Mouse (Mus musculus): ENCODE data around the gene Gm28048. TPM values are rescaled to one million over a fixed set of nuclear protein-coding genes. Genes with fewer than 3 reads are reported as not detected.

The Gm28048 gene
- total and polyA plus RNA-seq, 2 experiments from 2014 or later = 3.4 TPM; not detected in 1

DNA sequence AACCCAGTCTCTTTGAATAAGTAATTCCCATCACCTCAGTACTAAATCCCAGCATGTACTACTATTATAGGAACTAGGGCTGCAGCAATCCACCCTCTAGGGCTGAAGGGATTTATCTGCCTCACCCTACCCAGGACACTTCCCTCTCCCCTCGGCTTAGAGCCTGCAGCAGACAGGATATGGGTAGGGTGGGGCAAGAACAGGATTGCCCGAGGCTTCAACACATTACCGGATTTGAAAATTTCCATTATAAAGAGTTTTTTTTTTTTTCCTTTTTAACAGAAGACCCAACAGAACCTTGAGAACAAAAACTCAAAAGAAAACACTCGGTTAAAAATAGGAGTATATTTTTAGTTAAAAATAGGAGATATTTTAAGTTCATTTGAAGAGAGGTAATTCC is 130.5 kb downstream of the Gm28048 start:
- H3K4me3 ChIP-seq (ENCODE audit: low read length) = no peak overlapping the region
- no peak overlapping the region for H3K4me2 ChIP-seq (ENCODE audit: low read depth, low read length)
- H3K9me3 ChIP-seq (ENCODE audit: low read length) = no peaks in the 10 kb centered on the region
- 59% methylated on average over 4 of the region's 4 CpGs for WGBS
- H3K27ac ChIP-seq = no peak overlapping the region
- DNase-seq (ENCODE audit: low spot score) (no peak), ATAC-seq (no peak)
- H3K9ac ChIP-seq (replicated peaks; ENCODE audit: low read length) = no peak overlapping the region
- peaks cover 7% of the 10 kb centered on the region; the same call in 1 of the 2 replicates for H3K4me1 ChIP-seq (ENCODE audit: insufficient read depth, low read length)
- no peak for TF ChIP-seq CTCF (IDR thresholded peaks at IDR 0.05; ENCODE audit: low read depth)
- H3K27me3 ChIP-seq (ENCODE audit: insufficient read depth, low read length) = no peaks in the 10 kb centered on the region
- no peaks in the 10 kb centered on the region for H3K36me3 ChIP-seq (ENCODE audit: insufficient read depth, low read length)

DNA sequence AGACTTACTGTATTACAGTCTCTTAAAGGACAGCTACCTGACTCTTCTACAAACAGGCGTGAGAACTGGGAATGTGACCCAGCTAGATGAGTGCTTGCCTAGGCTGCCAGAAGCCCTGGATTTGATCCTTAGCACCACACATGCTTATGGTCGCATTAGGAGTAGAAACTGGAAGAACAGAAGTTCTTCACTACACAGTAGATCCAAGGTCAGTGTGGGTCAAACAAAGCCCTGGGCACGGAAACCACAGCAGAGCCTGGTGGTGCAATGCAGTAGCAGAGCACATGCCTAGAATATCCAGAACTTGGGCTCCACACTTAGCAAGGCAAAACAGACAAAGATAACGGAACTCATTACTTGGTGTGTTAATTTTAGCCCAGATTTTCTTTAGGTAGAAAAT is 131.8 kb downstream of the Gm28048 start:
- H3K4me3 ChIP-seq (ENCODE audit: low read length) = no peak overlapping the region
- DNase-seq (ENCODE audit: low spot score) (no peak), ATAC-seq (no peak)
- H3K9me3 ChIP-seq (ENCODE audit: low read length) = no peaks in the 10 kb centered on the region
- no peaks in the 10 kb centered on the region for H3K36me3 ChIP-seq (ENCODE audit: insufficient read depth, low read length)
- no peak overlapping the region for H3K4me2 ChIP-seq (ENCODE audit: low read depth, low read length)
- 83% methylated on average over 4 of the region's 4 CpGs for WGBS
- no peak overlapping the region for H3K27ac ChIP-seq
- H3K27me3 ChIP-seq (ENCODE audit: insufficient read depth, low read length) = no peaks in the 10 kb centered on the region
- peaks cover 11% of the 10 kb centered on the region; the same call in 1 of the 2 replicates for H3K4me1 ChIP-seq (ENCODE audit: insufficient read depth, low read length)
- H3K9ac ChIP-seq (replicated peaks; ENCODE audit: low read length) = no peak overlapping the region
- no peak for TF ChIP-seq CTCF (IDR thresholded peaks at IDR 0.05; ENCODE audit: low read depth)

GRCm38 (mm10) chr11:22848649-22849195 is 133.2 kb downstream of the Gm28048 start:
- no peak for DNase-seq (ENCODE audit: low spot score)
- Histone ChIP-seq H3K9me3 (ENCODE audit: low read length) (no peaks in the 10 kb centered on the region), H3K4me1 (ENCODE audit: insufficient read depth, low read length) (peaks cover 11% of the 10 kb centered on the region; the same call in 1 of the 2 replicates), H3K4me2 (ENCODE audit: low read depth, low read length) (no peak overlapping the region), H3K9ac (replicated peaks; ENCODE audit: low read length) (no peak overlapping the region), H3K27me3 (ENCODE audit: insufficient read depth, low read length) (no peaks in the 10 kb centered on the region), H3K36me3 (ENCODE audit: insufficient read depth, low read length) (no peaks in the 10 kb centered on the region), H3K4me3 (ENCODE audit: low read length) (no peak overlapping the region), H3K27ac (no peak overlapping the region)
- TF ChIP-seq CTCF (IDR thresholded peaks at IDR 0.05; ENCODE audit: low read depth) = no peak
- ATAC-seq = no peak
- WGBS = 87% methylated on average over 5 of the region's 5 CpGs

DNA sequence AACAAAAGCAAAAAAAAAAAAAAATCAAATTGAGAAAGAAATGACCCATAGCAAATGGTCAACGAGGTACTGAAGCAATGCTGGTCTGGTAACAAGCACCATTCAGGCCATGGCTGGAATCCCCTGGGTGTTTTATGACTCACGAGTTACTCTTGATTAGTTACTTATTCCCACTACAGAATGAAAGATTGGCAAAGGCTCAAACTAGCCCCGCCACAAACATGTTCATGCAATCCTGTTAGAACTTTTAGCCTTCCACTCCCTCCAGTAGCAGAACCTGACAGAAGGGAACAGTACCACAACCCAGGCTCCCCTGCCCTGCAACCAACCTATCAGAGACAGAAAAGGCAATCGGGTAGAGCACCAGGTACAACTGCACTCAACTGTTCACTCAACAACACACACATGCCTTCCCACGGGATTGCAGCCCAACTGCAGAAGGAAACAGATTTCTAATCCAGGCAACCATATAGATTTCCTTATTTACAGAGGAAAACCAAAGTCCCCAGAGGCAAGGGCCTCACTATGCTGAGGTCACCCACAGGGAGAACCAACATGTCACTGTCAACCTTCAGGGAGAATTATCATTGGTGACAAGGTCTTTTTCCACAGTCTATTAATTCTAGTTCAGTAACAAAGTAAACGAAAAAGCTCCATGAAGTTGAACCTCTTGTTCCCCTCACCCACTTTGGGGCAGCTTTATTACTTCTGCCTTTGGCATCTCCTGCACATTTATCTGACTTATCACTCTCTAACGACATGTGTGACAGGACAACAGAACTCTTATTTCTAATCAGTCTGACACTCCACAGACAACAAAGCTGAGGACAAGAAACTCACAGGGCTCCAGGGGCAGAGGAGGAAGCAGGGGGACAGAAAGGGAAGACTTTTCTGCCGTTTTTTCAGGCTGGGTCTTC is 133.9 kb downstream of the Gm28048 start:
- TF ChIP-seq CTCF (IDR thresholded peaks at IDR 0.05; ENCODE audit: low read depth) = no peak
- no peak for ATAC-seq
- H3K4me2 ChIP-seq (ENCODE audit: low read depth, low read length) = no peak overlapping the region
- no peaks in the 10 kb centered on the region for H3K27me3 ChIP-seq (ENCODE audit: insufficient read depth, low read length)
- 67% methylated on average over 8 of the region's 8 CpGs for WGBS
- no peak for DNase-seq (ENCODE audit: low spot score)
- H3K4me3 ChIP-seq (ENCODE audit: low read length) = no peak overlapping the region
- no peaks in the 10 kb centered on the region for H3K36me3 ChIP-seq (ENCODE audit: insufficient read depth, low read length)
- H3K4me1 ChIP-seq (ENCODE audit: insufficient read depth, low read length) = peaks cover 11% of the 10 kb centered on the region; the same call in 1 of the 2 replicates
- H3K9ac ChIP-seq (replicated peaks; ENCODE audit: low read length) = no peak overlapping the region
- no peaks in the 10 kb centered on the region for H3K9me3 ChIP-seq (ENCODE audit: low read length)
- H3K27ac ChIP-seq = no peak overlapping the region

DNA sequence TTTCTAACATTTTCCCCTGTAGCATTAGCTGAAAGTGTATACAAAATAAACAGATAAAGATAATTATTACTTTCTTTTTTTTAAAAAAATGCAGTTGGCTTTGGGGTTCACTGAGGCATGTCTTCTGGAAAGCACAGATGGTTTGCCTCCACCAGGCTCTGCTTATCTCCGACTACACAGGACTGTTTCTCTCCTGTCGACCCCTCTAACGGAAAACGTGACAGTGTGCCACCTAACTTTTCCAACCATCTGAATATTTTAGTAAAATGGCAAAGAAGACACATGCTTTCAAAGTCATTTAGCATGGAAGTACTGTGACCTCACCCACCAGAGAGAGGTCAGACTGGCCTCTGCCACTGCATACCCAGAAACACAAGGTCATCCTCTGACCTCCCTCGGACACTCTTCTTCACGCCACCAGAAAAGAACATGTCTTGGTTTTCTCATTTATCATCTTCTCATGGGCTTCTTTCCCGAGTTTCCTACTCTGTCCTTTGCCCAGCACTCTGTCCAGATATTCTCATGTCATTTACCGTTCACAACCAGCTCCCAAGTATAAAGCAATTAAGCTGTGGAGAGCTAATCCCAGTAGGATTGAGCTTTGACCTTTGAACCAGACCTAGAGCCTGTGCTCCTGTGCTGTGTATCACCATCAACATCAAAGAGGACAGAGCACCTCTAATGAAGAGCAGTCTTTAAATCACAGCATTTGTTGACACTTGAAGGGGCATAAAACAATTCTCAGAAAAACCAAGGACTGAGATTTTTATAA is 134.7 kb downstream of the Gm28048 start:
- H3K27ac ChIP-seq = no peak overlapping the region
- H3K36me3 ChIP-seq (ENCODE audit: insufficient read depth, low read length) = no peaks in the 10 kb centered on the region
- H3K4me3 ChIP-seq (ENCODE audit: low read length) = no peak overlapping the region
- no peaks in the 10 kb centered on the region for H3K27me3 ChIP-seq (ENCODE audit: insufficient read depth, low read length)
- no peak for DNase-seq (ENCODE audit: low spot score)
- H3K9me3 ChIP-seq (ENCODE audit: low read length) = no peaks in the 10 kb centered on the region
- TF ChIP-seq CTCF (IDR thresholded peaks at IDR 0.05; ENCODE audit: low read depth) = no peak
- H3K4me2 ChIP-seq (ENCODE audit: low read depth, low read length) = no peak overlapping the region
- H3K9ac ChIP-seq (replicated peaks; ENCODE audit: low read length) = no peak overlapping the region
- peaks cover 11% of the 10 kb centered on the region; the same call in 1 of the 2 replicates for H3K4me1 ChIP-seq (ENCODE audit: insufficient read depth, low read length)
- ATAC-seq = no peak
- WGBS = 69% methylated on average over 8 of the region's 8 CpGs

DNA sequence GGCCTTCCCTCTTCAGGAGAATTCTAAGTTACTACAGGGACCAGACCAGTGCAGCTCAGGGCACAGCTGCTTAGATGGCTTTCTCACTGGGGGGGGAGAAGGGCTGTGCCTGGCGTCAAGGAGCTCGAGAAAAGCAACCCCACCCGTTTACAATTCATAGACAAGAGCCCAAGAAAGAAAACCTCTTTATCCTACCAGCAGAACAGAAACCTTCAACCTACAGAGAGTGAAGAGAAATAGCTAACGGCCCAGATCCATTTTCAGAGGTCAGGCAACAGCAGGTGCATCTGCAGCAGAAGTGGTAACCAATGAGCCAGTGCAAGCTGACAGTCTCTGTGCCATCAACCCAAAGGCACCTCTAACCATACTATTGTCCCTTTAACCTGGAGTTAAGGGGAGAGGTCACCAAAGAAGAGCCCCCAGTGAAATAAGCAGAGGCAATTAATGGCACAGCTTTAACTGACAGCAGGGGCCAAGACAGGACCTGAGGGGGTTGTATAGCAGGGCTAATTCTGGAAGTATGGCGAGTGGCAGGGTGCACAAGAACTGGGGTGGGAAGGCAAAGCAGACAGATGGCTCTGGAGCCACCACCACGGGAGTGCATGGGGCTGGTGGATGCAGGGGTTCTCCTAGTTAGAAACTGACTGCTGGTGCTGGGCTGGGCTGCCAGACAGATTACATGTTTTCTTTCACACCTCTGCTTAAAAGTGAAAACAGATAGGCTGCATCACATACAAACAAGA is 135.6 kb downstream of the Gm28048 start:
- Histone ChIP-seq H3K9me3 (ENCODE audit: low read length) (no peaks in the 10 kb centered on the region), H3K36me3 (ENCODE audit: insufficient read depth, low read length) (no peaks in the 10 kb centered on the region), H3K27me3 (ENCODE audit: insufficient read depth, low read length) (no peaks in the 10 kb centered on the region), H3K4me1 (ENCODE audit: insufficient read depth, low read length) (peaks cover 11% of the 10 kb centered on the region; the same call in 1 of the 2 replicates), H3K4me3 (ENCODE audit: low read length) (no peak overlapping the region), H3K4me2 (ENCODE audit: low read depth, low read length) (no peak overlapping the region), H3K27ac (no peak overlapping the region), H3K9ac (replicated peaks; ENCODE audit: low read length) (no peak overlapping the region)
- 58% methylated on average over 6 of the region's 6 CpGs for WGBS
- DNase-seq (ENCODE audit: low spot score) (no peak), ATAC-seq (no peak)
- no peak for TF ChIP-seq CTCF (IDR thresholded peaks at IDR 0.05; ENCODE audit: low read depth)
